Mouse (Mus musculus) C2C12 (cell line): ENCODE measurements around the gene Dagla.

Source experiments
- CTCF ChIP-seq: IDR thresholded peaks from one replicate; pipeline ENCODE4 v1.5.1; 2011; ENCODE audit not compliant: control insufficient read depth, insufficient read depth, insufficient read length
- FOSL1 ChIP-seq: IDR thresholded peaks from one replicate; pipeline ENCODE4 v1.8.0; 2011; ENCODE audit warnings: mild to moderate bottlenecking, low read length; ENCODE audit not compliant: poor library complexity, insufficient read depth, severe bottlenecking
- MAX ChIP-seq: IDR thresholded peaks from one replicate; pipeline ENCODE4 v1.6.1; 2011; ENCODE audit warnings: mild to moderate bottlenecking, control low read depth
- MYOD1 ChIP-seq: IDR thresholded peaks from one replicate; pipeline ENCODE4 v1.6.1; 2011; ENCODE audit warnings: low read depth; ENCODE audit not compliant: control insufficient read depth, insufficient read length
- MYOG ChIP-seq: IDR thresholded peaks from one replicate; pipeline ENCODE4 v1.6.1; 2011; ENCODE audit not compliant: control insufficient read depth, insufficient read length; ENCODE audit errors: extremely low read depth
- USF1 ChIP-seq: IDR thresholded peaks from one replicate; pipeline ENCODE4 v1.6.1; 2011; ENCODE audit warnings: low read depth, mild to moderate bottlenecking, control low read depth, moderate library complexity

GRCm38 (mm10) chr19:10280771-10281540 lies 23.7 kb downstream of the Dagla start:
- TF ChIP-seq MAX (no peak), FOSL1 (no peak), CTCF (no peak), MYOG (no peak), USF1 (no peak), MYOD1 (no peak)
